ENCODE assay signal across 9 mouse cellular contexts in genomic region chr11:80376651-80377050, GRCm38 (mm10). TPM values are rescaled to one million over a fixed set of nuclear protein-coding genes. Genes with fewer than 3 reads are reported as not detected.
DNase-seq lines count a peak whose midpoint lies in the region; ATAC-seq and TF ChIP-seq lines count a peak whose summit lies in the region.
"Had no signal": no experiment of that assay in that cellular context is flagged by ENCODE, and none has a peak within 500 bp of the region (broad histone marks: within the 10 kb centered on the region; RNA-seq: fewer than 3 reads in every experiment).

No protein-coding gene starts in this region.

- H3K4me3 ChIP-seq in lung, embryonic 14.5 days (ENCODE audit: low read depth, low read length): peak overlapping the region; percentile 85; the same call in 1 of the 2 replicates
- H3K4me3 ChIP-seq in embryonic facial prominence, embryonic 13.5 days: no peak overlapping the region; the same call in 1 of the 2 replicates
- H3K4me3 ChIP-seq in limb, embryonic 15.5 days: no peak overlapping the region
- H3K4me3 ChIP-seq in neural tube, embryonic 15.5 days (replicated peaks): peak overlapping the region; percentile 94

- no peaks in the 10 kb centered on the region for H3K27me3 ChIP-seq in lung, embryonic 14.5 days (ENCODE audit: insufficient read depth, low read length)
- H3K27me3 ChIP-seq in embryonic facial prominence, embryonic 13.5 days: no peaks in the 10 kb centered on the region
- no peaks in the 10 kb centered on the region for H3K27me3 ChIP-seq in limb, embryonic 15.5 days
- no peaks in the 10 kb centered on the region for H3K27me3 ChIP-seq in neural tube, embryonic 15.5 days (replicated peaks)
- H3K27me3 ChIP-seq: limb, embryonic 12.5 days had no signal

- no peaks in the 10 kb centered on the region for H3K4me1 ChIP-seq in lung, embryonic 14.5 days (ENCODE audit: insufficient read depth)
- peaks cover 12% of the 10 kb centered on the region for H3K4me1 ChIP-seq in embryonic facial prominence, embryonic 13.5 days
- H3K4me1 ChIP-seq in limb, embryonic 15.5 days: 0 out of 2 replicates have a peak, but pooled peaks cover 8% of the 10 kb centered on the region
- peaks cover 19% of the 10 kb centered on the region for H3K4me1 ChIP-seq in neural tube, embryonic 15.5 days
- H3K4me1 ChIP-seq: limb, embryonic 12.5 days had no signal

- no peak overlapping the region for H3K9ac ChIP-seq in lung, embryonic 14.5 days
- H3K9ac ChIP-seq in embryonic facial prominence, embryonic 13.5 days: no peak overlapping the region
- no peak overlapping the region for H3K9ac ChIP-seq in limb, embryonic 15.5 days
- H3K9ac ChIP-seq in neural tube, embryonic 15.5 days (replicated peaks): 0 out of 2 replicates have a peak overlapping the region, but pooled peaks have one; percentile 100

- DNase-seq in lung, embryonic 14.5 days: no peak
- DNase-seq in lung, postnatal 36 days: no peak
- DNase-seq in layer of hippocampus, postnatal 25 days (ENCODE audit: extremely low spot score in 1 of 2, low spot score in 1 of 2): no peak
- no peak for DNase-seq in adrenal gland, adult (ENCODE audit: inconsistent age in 2 of 2, low spot score in 1 of 2)
- DNase-seq: kidney, adult 2 months had no signal

- H3K9me3 ChIP-seq in lung, embryonic 14.5 days (ENCODE audit: low read depth, low read length): no peaks in the 10 kb centered on the region
- H3K9me3 ChIP-seq in embryonic facial prominence, embryonic 13.5 days: no peaks in the 10 kb centered on the region
- H3K9me3 ChIP-seq in limb, embryonic 15.5 days: no peaks in the 10 kb centered on the region
- H3K9me3 ChIP-seq in neural tube, embryonic 15.5 days (replicated peaks): no peaks in the 10 kb centered on the region
- H3K9me3 ChIP-seq: limb, embryonic 12.5 days had no signal

- no peak for ATAC-seq in lung, embryonic 14.5 days (ENCODE audit: insufficient read depth)
- no peak for ATAC-seq in embryonic facial prominence, embryonic 13.5 days (ENCODE audit: insufficient number of reproducible peaks, insufficient read depth, low FRiP score, low TSS enrichment, low read depth)
- ATAC-seq in limb, embryonic 15.5 days (ENCODE audit: insufficient number of reproducible peaks, low FRiP score, low TSS enrichment, low read depth): no peak
- ATAC-seq in neural tube, embryonic 15.5 days (ENCODE audit: low FRiP score): no peak

- H3K4me2 ChIP-seq in lung, embryonic 14.5 days: peak overlapping the region; percentile 69
- peak overlapping the region; percentile 82 for H3K4me2 ChIP-seq in embryonic facial prominence, embryonic 13.5 days
- peak overlapping the region; percentile 82; the same call in 1 of the 2 replicates for H3K4me2 ChIP-seq in limb, embryonic 15.5 days
- peak overlapping the region; percentile 82 for H3K4me2 ChIP-seq in neural tube, embryonic 15.5 days

- TF ChIP-seq CTCF in lung, embryonic 14.5 days (IDR thresholded peaks at IDR 0.05; ENCODE audit: low read depth): no peak; the same call in 1 of the 2 replicates

- 54% methylated on average over 4 of the region's 4 CpGs for WGBS in lung, embryonic 14.5 days
- WGBS in embryonic facial prominence, embryonic 13.5 days: 65% methylated on average over 4 of the region's 4 CpGs
- WGBS in limb, embryonic 15.5 days: 63% methylated on average over 4 of the region's 4 CpGs
- WGBS in neural tube, embryonic 15.5 days: 56% methylated on average over 4 of the region's 4 CpGs

- H3K36me3 ChIP-seq in lung, embryonic 14.5 days (ENCODE audit: insufficient read depth): peaks cover 23% of the 10 kb centered on the region; the same call in 1 of the 2 replicates
- H3K36me3 ChIP-seq in embryonic facial prominence, embryonic 13.5 days: peaks cover 30% of the 10 kb centered on the region
- H3K36me3 ChIP-seq in limb, embryonic 15.5 days: peaks cover 27% of the 10 kb centered on the region
- H3K36me3 ChIP-seq in neural tube, embryonic 15.5 days: peaks cover 22% of the 10 kb centered on the region

- no peak overlapping the region for H3K27ac ChIP-seq in lung, embryonic 14.5 days (ENCODE audit: low read depth)
- no peak overlapping the region for H3K27ac ChIP-seq in embryonic facial prominence, embryonic 13.5 days
- H3K27ac ChIP-seq in limb, embryonic 15.5 days: no peak overlapping the region
- no peak overlapping the region for H3K27ac ChIP-seq in neural tube, embryonic 15.5 days (replicated peaks)
- H3K27ac ChIP-seq: limb, embryonic 12.5 days had no signal

RNA-seq across cellular contexts. Expression of gene 5730455P16Rik, which starts 1.2 kb away (rescaled TPM):
- polyA plus RNA-seq in lung, embryonic 14.5 days (2014; fragmentation: Nextera tagmentation; extraction: Ambion mirVana): 20.1 and 21.8 TPM in 2 replicates
- 25.4 and 28.0 TPM in 2 replicates for polyA plus RNA-seq in embryonic facial prominence, embryonic 13.5 days (2015; fragmentation: Nextera tagmentation; extraction: Ambion mirVana)
- 21.2 and 21.6 TPM in 2 replicates for polyA plus RNA-seq in limb, embryonic 15.5 days (2015; fragmentation: Nextera tagmentation; extraction: Ambion mirVana)
- 34.7 and 41.3 TPM in 2 replicates for polyA plus RNA-seq in neural tube, embryonic 15.5 days (2015; fragmentation: Nextera tagmentation; extraction: Ambion mirVana)
- 10 to 100 TPM; 48.6 to 53.0 TPM for total RNA-seq in layer of hippocampus, postnatal 25 days (2021)

RNA-seq across cellular contexts. Expression of gene Zfp207, which starts 6.4 kb away (rescaled TPM):
- 274 TPM in 2 replicates for polyA plus RNA-seq in lung, embryonic 14.5 days (2014; fragmentation: Nextera tagmentation; extraction: Ambion mirVana)
- 258 and 268 TPM in 2 replicates for polyA plus RNA-seq in embryonic facial prominence, embryonic 13.5 days (2015; fragmentation: Nextera tagmentation; extraction: Ambion mirVana)
- polyA plus RNA-seq in limb, embryonic 15.5 days (2015; fragmentation: Nextera tagmentation; extraction: Ambion mirVana): 193 and 196 TPM in 2 replicates
- 168 and 184 TPM in 2 replicates for polyA plus RNA-seq in neural tube, embryonic 15.5 days (2015; fragmentation: Nextera tagmentation; extraction: Ambion mirVana)
- total RNA-seq in layer of hippocampus, postnatal 25 days (2021): 100 to 1,000 TPM; 133 to 153 TPM

RNA-seq across cellular contexts. Expression of gene Psmd11, which starts 51.8 kb away (rescaled TPM):
- 296 and 301 TPM in 2 replicates for polyA plus RNA-seq in lung, embryonic 14.5 days (2014; fragmentation: Nextera tagmentation; extraction: Ambion mirVana)
- polyA plus RNA-seq in embryonic facial prominence, embryonic 13.5 days (2015; fragmentation: Nextera tagmentation; extraction: Ambion mirVana): 288 and 317 TPM in 2 replicates
- 292 and 301 TPM in 2 replicates for polyA plus RNA-seq in limb, embryonic 15.5 days (2015; fragmentation: Nextera tagmentation; extraction: Ambion mirVana)
- polyA plus RNA-seq in neural tube, embryonic 15.5 days (2015; fragmentation: Nextera tagmentation; extraction: Ambion mirVana): 271 and 274 TPM in 2 replicates
- total RNA-seq in layer of hippocampus, postnatal 25 days (2021): 10 to 100 TPM; 91.5 to 93.1 TPM

Comparison
In these comparisons a context has a peak if more than half of its experiments do, and no peak if none do; other contexts are left out.
1. H3K4me3 ChIP-seq: peak in lung, embryonic 14.5 days (single experiment) and neural tube, embryonic 15.5 days (single experiment); none in embryonic facial prominence, embryonic 13.5 days (single experiment) and limb, embryonic 15.5 days (single experiment).
2. Peak in every context shown above with its lines, with median percentiles within 50 percentile points of each other: H3K4me2 ChIP-seq.